Mouse (Mus musculus): ENCODE results near the gene Nrf1.

Gene Nrf1

GRCm38 (mm10) chr6:30047271-30048162, at the start of gene Nrf1:
TSS of gene Nrf1 (plus strand) at chr6:30047988.
- peak; percentile 65 for DNase-seq (ENCODE audit: low spot score)

DNA sequence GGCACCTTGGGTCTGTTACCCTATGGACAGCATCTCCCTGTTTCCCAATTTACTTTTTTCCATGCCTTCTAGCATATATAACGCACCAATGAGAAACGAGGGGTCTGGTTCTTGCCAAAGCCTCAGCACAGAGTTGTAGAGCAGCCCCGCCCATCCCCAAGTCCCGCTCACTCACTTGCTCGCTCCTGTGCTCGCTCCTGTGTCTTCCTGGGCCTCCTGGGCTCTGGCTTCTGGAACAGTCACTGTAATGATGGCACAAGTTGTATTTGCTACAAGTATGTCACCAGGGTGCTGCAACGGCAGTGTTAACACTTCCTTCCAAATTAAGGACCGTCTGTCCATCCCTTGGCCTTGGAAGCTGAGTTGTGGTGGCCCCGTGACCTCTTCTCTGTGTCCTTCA, 49.6 kb upstream of the Nrf1 start:
- DNase-seq (ENCODE audit: low spot score), result no peak

- no peak for DNase-seq (ENCODE audit: low spot score)
Observed at GRCm38 (mm10) chr6:29998771-29999170, 49.0 kb upstream of the Nrf1 start.

DNA sequence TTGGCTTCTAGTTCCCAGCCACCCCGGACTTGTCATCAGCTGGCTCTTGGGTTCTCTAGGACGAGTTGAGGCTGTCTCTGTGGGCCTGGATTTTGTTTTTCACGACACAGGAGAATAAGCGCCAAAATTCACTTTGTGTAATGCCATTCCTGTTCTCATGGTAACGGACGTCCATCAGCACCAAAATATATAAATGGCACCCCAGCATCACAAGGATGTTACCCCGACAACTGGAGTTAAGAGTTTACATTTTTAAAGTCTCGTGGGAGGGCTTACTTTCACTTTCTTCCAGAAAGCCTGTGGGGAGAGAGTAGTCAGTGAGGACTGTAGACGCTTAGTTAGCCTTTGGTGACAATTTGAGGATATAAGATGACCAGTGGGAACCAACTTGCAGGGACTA, 45.2 kb upstream of the Nrf1 start:
- DNase-seq (ENCODE audit: low spot score), result no peak

DNA sequence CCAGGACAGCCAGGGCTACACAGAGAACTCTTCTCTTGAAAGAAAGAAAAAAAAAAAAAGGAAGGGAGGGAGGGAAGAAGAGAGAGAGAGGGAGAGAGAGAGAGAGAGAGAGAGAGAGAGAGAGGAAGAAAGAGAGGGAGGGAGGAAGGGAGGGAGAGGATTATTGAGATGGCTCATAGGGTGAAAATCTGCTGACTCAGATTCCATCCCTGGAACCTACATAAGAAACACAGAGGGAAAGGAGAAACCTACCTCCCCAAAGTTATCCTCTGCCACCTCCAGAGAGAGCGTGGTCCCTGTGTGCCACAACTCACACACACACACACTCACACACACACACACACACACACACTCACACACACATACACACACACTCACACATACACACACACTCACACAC, 41.9 kb upstream of the Nrf1 start:
- DNase-seq (ENCODE audit: low spot score), result no peak

DNA sequence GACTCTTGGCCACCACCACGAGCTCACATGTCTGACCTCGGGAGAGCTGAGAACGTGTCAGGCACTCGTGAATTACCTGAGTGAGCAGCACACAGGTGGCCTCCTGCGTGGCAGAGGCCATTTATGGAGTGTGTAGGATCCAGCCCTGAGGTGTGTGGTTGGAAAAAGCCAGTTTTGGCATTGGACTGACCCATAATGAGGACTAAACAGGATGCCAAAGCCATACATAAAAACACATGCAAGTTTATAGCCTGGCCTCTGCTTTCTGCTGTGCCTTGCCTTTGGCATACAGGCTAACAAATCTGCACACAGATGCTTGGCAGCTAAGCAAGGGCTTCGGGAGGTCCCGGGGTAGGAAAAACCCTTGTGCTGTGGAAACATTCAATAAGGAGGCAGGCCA, 38.6 kb upstream of the Nrf1 start:
- no peak for DNase-seq (ENCODE audit: low spot score)

DNA sequence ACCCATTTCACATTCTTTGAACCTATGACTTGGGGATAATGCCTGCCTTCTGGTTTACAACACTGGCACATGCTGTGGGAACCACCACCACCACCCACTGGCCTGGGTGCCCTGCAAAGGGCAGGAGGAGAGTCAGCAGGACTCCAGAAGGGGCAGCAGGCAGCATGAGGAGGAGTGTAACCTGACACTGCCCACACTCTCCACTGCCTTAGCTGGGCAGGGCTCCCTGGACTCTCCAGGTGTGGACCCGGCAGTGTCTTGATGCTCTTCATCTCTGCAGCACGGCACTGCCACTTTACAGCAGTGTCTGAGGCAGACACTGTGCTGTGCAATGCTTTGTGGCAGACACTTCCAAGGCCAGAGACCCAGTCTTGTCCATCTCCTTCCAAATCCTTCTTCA, 34.3 kb upstream of the Nrf1 start:
- DNase-seq (ENCODE audit: low spot score), result no peak

- no peak for DNase-seq (ENCODE audit: low spot score)
Observed at GRCm38 (mm10) chr6:30014187-30014864, 33.5 kb upstream of the Nrf1 start.

DNA sequence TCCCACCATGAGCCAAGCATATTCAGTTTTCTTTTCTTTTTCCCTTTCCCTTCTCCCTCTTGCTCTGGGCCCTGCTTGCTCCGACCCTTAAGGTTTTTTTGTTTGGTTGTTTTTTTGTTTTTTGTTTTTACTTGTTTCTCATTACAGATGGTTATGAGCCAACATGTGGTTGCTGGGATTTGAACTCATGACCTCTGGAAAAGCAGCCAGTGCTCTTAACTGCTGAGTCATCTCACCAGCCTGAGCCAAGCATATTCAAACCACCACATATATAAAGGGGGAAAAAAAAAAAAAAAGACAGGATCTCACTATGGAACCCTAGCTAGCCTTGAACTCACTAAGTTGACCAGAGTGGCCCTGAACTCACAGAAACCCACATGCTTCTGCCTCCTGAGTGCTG, 26.5 kb upstream of the Nrf1 start:
- no peak for DNase-seq (ENCODE audit: low spot score)

GRCm38 (mm10) chr6:30021656-30022055, 26.1 kb upstream of the Nrf1 start:
- DNase-seq (ENCODE audit: low spot score), result no peak

GRCm38 (mm10) chr6:30026799-30027198, 21.0 kb upstream of the Nrf1 start:
- no peak for DNase-seq (ENCODE audit: low spot score)

GRCm38 (mm10) chr6:30028358-30028757, 19.4 kb upstream of the Nrf1 start:
- no peak for DNase-seq (ENCODE audit: low spot score)

DNA sequence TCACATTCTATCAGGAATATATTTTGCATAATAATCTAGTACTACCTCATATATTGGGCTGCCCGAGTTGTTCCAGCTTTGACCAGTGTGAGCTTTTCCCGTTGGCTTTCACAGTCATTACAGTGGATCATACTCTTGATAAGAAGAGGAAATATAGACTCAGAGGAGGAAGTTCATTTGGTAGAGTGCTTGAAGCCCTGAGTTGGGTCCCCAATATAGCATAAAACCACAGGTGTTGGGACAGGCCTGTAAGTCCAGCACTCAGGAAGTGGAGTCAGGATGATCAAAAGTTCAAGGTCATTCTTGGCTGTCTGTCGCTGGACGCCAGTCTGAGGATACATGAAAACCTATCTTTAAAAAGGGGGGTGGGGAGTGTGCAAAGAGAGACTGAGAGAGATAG, 12.7 kb upstream of the Nrf1 start:
- no peak for DNase-seq (ENCODE audit: low spot score)

- no peak for DNase-seq (ENCODE audit: low spot score)
Observed at GRCm38 (mm10) chr6:30041498-30041897, 6.3 kb upstream of the Nrf1 start.

DNA sequence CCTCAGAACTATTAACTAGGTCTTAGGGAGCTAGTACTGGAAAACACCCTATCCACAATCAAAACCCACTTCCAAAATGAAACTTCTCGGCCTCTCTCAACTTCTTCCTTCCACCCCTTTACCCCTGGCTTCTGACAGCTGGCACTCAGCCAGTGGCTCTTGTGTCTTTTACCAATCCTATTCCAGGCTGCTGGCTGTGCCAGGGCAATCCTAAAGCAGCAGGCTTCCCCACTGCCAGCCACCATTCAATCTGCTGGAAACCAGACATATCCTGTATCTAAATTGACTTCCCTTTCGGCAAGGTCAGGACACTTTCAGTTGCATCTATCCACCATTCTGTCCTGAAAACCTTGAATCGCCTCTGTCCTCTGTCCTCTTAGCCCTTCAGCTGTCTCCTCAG, 5.3 kb upstream of the Nrf1 start:
- no peak for DNase-seq (ENCODE audit: low spot score)

- no peak for DNase-seq (ENCODE audit: low spot score)
Observed at GRCm38 (mm10) chr6:30048163-30048500, 344 bp downstream of the Nrf1 start.

- peak; percentile 23 for DNase-seq (ENCODE audit: low spot score)
Observed at GRCm38 (mm10) chr6:30048501-30049353, 939 bp downstream of the Nrf1 start.

DNA sequence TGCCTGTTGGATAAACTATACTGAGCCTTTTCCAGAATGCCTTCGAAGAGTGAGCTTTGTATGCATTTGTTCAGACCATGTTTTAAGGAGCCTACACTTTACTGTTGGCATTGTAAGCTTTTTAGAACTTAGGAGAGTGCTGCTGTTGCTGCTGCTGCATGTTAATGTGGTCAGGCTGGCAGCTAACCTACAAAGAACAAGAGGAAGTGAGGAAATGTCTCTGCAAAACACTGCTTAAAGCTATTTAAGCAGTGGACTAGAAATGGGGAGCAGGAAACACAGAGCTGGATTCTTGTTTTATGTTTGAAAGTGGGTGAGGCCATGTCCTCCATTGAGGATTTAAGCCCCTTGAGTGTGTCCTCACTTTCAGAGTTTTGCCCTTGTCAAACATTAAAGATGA, 5.3 kb downstream of the Nrf1 start:
- no peak for DNase-seq (ENCODE audit: low spot score)

DNA sequence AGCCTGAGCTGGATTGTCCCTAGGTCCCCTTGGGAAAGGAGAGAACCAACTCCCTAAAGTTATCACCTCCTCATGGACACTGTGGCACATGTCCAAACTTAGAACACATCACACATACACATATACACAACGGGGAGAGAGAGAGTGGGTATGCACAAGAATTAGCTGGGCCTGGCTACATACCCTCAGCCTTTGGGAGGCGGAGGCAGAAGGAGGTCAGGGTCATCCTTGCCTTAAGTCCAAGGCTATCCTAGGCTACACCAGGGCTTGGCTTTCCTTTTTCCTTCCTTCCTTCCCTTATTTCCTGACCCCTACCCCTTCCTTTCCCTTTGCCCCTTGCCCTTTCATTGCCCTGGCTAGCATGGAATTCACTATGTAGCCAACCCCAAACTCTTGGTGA, 14.8 kb downstream of the Nrf1 start:
- DNase-seq (ENCODE audit: low spot score), result no peak

DNA sequence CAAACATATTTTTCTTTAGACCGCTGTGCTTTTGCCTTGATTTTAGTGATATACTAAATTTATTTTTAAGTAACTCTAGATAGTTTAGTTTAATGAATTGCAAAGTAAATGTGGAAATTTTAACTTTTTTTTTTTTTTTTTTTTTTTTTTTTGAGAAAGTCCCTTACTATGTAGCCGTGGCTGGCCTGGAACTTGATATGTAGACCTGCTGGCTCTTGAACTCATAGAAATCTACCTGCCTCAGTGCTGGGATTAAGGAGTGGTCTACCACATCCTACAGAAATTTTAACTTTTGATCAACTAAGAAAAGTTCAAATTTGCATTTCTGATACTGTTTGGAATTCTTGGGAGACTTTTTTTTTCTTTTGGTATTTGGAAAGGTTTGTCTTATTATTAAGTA, 17.6 kb downstream of the Nrf1 start:
- no peak for DNase-seq (ENCODE audit: low spot score)

GRCm38 (mm10) chr6:30066746-30067145, 19.0 kb downstream of the Nrf1 start:
- no peak for DNase-seq (ENCODE audit: low spot score)

- DNase-seq (ENCODE audit: low spot score), result no peak
Observed at GRCm38 (mm10) chr6:30072476-30072875, 24.7 kb downstream of the Nrf1 start.

All from urinary bladder, postnatal 10 days (tissue).